Mouse (Mus musculus): Measurements from ENCODE around the gene Cd48. TPM values are rescaled to one million over a fixed set of nuclear protein-coding genes. Genes with fewer than 3 reads are reported as not detected.
"Not testable (repeated sequence)": the region's sequence is repeated elsewhere in the genome, so short reads cannot be mapped to it uniquely, and the experiment has no call there.

Gene Cd48
- 11.5 and 15.9 TPM in 2 replicates for polyA plus RNA-seq (2012; rRNA removed)

DNA sequence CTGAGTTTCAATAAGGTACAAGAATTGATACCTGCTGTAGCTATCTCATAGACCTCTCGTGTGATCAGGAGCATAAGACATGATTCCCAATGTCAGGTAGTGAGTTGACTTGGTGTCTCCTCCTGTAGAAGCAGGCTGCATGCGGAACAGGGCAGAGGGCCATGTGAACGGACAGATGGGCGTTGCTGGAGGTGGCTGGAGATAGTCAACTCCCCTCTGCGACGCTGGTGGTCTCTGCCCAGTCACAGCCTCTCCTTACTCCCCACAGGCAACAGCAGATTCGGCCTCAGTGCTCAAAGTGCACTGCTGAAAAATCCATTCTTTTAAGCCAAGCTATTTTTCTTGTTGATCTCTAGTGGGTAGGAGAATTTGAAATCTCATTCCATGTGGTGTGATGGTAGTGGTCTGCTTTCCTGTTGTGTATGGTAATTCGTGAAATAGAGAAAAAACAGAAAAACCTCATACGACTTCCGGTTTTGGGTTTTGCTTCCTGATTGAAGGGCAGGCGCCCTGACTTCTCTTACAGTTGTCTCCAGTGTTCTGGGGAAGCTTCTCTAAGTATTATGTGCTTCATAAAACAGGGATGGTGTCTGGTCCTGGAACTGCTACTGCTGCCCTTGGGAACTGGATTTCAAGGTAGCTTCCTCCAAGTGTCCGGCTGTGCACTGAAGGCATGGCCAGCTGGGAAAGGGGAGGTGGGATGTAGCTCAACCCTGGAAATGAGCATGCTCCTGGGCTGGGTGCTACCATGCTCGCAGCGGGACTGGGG is at the start of gene Cd48:
Cd48 (plus strand) TSS at position 479 of the 769 bp plus-strand sequence.
- DNase-seq (ENCODE audit: low spot score), result no peak

DNA sequence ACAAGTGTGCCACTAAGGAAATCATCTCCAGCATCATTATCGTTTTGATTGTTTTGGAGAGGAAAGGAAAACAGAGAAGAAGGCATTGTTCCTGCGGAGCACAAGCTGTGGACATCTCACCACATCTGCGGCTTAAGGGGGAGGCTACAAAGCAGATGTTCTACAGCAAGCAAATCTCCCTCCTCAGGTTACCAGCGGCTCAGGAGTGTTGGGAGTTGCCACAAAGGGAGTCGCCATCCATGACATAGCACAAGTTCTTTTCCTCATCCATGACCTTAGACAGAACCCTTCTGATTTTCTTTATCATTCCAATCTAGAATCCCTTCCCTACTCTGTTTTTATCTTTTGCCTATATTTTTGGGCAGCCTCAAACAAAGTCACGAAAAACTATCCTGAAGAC is 46.1 kb upstream of the Cd48 start:
- DNase-seq (ENCODE audit: low spot score), result no peak

DNA sequence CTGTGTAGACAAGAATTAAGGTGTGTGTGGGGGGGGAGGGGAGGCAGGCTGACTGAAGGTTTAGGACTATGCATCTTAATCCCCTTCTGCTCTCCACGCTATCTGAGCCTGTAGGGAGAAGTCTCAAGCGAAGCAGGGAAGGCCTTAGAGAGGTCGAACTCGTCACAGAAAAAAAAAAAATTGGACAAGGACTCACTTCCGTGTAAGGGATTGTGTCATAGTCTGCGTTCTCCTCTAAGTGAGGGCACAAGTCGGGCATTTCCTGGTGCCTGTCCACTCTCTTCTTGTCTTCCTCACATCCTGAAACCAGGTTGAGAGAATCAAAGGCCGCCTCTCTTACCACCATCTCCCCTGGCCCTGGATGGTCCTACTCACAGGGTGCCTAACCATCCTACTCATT is 44.7 kb upstream of the Cd48 start:
- DNase-seq (ENCODE audit: low spot score), result no peak

DNA sequence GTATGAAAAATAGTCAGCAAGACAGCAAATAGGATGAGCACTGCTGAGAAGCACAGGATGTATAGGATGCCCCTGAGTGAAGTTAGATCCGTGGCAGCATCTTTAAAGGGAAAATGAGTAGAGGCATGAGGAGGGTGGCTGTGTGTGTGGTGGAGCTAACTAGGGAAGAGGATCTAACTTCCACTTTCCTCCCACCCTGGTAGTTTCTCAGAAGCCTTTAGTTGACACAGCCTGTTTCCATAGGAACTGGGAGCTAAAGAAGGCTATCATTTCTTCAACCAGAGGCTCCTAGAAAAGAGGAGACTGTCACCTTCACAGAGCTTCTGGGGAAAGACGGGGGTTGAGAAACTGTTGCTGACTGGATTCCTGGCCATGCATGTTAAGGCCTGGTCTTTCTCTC is 43.1 kb upstream of the Cd48 start:
- no peak for DNase-seq (ENCODE audit: low spot score)

DNA sequence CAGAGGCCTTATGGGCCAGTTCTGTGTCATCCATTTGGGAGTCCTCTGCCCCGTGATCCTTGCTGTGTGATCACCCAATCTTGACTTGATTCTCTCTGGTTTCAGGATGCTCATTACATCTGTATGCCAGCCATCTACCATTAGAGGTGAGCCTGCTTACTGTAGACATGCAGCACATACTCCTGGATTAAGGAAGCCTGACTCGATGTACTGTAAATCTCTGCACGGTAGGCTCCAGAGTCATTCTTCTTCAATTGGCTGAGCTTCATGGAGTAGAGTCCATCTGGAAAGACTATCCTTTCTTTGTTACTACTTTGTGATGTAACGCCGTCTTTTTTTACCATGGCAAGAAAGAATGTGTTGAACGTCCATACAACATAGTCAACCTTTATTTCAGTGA is 41.0 kb upstream of the Cd48 start:
- no peak for DNase-seq (ENCODE audit: low spot score)

DNA sequence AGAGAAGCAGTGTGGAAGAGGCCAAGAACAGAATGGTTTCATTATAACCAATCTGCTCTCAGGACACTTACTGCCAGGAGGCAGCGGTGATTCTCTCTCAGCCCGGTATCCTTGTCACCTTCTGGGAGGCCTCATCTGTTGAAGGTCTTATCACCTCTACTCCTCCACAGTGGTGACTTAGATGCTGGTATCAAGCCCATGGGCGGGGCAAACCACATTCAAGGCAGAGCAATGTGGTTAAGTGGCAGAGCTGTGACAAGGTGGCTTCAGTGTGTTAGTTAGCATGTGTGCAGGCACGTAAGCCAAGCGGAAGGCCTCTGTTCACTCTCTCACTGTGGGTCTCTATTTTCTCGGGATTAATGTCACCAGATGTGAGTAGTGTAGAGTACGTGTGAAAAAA is 38.2 kb upstream of the Cd48 start:
- DNase-seq (ENCODE audit: low spot score), result no peak

DNA sequence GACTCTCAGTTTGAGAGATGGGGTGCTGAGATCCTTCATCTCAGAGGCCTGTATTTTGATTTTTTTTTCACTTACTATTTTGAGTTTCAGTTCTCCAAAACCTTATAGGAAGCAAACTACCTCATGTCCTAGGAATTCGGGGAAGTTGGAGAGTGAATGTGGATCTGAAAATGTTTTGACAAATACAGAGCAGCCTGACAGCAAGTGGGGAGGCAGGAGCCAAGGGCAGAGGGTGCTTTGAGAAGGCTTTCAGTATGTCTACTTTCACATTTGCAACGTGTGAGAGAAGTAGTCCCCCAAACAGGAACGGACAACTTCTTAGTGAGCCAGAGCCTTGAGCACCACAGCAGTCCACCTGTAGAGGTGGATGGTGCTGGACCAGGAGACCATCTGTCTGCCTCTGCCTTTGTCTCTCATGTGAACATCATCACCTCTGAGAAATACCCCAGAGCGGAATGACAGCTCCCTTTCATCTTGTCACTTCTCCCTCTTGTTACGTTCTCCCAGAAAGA is 35.3 kb upstream of the Cd48 start:
- DNase-seq (ENCODE audit: low spot score), result no peak

DNA sequence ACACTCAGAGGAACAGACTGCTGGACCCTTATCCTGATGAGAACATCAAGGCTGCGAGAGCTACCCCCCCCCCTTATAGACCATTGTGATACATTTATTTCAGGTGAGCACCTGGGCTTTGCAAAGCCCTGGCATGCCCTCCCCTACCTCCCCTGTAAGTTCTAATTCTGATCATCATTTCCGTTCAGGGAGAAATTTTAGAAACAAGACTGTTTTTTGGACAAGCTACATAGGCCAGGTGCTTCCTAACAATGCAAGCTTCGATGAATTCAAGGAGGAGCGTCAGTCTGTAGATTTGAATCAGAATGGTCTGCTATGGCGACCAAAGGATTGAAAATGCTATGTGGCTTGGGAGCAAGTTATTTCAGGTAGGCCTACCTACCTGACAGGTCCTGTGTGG is 34.1 kb upstream of the Cd48 start:
- no peak for DNase-seq (ENCODE audit: low spot score)

DNA sequence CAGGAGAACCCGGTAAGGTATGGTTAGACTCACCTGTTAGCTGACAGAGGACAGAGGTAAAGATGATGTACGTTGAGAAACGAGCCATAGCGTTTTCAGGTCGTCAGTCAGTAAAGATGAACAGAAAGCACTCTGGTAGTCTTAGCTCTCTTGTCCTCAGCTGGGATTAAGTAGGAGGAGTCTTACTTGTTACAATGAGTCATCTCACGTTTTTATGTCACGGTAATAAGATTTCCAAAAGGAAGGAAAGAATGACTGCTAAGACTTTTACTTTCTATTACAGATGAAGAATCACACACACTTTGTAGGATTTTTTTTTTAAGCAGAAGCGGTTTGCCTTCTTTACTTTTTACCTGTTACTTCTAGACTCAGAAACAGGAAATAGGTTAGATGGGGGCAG is 33.0 kb upstream of the Cd48 start:
- no peak for DNase-seq (ENCODE audit: low spot score)

DNA sequence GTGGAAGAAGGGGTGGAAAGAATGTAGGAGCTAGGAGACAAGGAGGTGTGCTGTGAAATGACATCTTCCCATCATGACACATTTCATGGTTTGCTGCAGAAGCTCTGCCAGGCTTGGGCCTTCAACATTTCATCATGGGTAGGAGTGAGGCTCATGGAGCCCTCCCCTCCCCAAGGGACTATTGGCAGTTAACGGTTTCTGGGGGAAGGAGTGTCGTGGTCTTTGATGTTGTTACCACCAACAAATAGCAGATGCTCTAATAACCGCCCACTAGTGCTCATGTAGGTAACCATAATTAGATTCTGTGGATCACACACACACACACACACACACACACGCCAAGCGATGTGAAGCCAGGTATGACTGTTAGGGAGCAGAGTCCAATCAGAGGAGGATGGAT is 29.1 kb upstream of the Cd48 start, which contains the start of gene Slamf7:
Slamf7 (minus strand) TSS at position 302 of the 400 bp plus-strand sequence.
- DNase-seq (ENCODE audit: low spot score), result no peak

DNA sequence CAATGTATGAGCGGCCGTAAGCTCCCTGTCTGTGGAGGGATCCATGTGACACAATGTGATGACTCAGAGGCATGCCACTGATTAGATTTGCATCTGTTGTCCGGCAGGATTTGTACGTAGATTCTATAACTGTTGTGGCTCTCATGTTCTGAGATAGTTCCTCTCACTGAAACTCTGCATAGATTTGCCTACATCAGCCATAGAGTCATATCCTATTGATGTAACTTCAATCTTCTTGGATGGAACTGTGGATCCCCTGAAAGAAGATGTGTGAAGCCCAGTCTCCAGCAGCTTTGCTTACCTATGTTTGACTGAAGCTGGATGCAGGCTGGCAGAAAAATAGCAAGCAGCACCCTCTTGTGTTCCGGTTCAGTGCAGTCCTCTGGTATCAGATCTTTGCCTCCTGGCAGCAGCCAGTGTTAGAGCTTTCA is 23.2 kb upstream of the Cd48 start:
- no peak for DNase-seq (ENCODE audit: low spot score)

DNA sequence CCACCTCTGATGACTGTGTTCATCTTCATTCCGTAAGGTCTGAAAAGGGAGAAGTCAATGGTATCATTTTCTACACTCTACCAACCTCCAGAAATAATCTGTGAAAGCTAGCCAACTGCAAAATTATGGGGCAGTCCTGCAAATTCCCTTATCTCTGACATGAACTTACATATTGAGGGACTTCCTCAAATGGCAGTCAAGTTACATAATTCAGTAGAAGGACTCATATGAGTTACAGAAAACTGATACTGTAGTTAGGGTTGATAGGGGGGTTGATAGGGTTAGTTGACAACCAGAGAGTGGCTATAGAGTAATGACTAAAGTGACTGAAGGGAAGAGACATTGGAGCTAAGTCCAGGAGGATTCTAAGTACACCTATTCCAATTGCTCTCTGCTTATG is 21.4 kb upstream of the Cd48 start:
- DNase-seq (ENCODE audit: low spot score), result no peak

DNA sequence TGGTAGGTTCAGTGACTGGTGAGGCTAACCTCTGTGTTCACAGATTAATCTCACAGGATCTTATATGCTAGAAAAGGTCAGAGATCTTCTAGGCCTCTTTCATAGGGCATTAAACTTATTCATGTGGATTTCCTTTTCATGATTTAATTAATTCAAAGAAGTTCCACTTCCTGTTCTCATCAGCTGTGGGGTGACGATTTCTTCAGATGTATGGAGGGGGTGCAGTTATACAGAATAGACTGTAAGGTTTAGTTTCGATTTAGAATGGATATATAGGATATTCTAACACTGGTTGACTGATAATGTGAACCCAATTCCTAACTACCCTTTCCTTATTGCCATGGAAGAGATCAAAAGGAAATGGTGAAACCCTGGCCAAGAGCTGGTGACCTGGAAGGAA is 20.3 kb upstream of the Cd48 start:
- no peak for DNase-seq (ENCODE audit: low spot score)

DNA sequence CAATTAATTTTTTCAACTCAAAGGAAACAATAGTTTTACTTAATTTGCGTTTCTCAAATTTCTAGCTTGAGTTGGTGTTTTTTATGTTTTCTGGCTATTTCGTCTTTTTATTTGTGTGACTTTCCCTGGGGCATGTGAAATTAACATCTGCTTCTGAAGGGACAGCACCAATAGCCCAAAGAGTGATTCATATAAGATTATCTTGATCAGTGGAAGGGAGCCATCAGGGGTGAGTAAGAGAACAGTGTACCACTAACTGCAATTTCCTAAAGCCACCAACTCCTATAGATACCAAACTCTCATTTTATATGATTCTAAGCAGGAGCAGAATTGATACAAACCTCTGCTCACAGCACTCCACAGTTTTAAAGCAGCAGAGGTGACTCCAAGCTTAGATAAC is 18.1 kb upstream of the Cd48 start:
- DNase-seq (ENCODE audit: low spot score), result no peak

DNA sequence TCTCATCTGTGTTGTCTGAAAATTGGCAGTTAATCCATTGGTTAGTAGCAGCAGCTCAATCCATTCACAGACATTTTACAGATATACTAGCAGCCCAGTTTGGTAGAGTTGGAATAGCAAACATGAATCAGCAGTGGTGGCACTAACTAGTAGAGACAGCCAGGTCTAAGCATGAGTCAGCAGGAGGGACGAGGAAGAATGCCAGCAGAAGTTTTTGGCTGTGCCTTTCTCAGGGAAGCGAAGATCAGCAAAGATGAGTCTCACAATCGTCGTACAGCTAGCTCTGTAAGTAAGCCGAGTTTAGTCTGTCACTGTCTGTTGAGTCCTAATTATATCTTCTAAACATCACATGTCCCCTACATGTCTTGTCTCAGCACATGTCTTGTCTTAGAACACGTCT is 15.5 kb upstream of the Cd48 start:
- DNase-seq (ENCODE audit: low spot score), result no peak

DNA sequence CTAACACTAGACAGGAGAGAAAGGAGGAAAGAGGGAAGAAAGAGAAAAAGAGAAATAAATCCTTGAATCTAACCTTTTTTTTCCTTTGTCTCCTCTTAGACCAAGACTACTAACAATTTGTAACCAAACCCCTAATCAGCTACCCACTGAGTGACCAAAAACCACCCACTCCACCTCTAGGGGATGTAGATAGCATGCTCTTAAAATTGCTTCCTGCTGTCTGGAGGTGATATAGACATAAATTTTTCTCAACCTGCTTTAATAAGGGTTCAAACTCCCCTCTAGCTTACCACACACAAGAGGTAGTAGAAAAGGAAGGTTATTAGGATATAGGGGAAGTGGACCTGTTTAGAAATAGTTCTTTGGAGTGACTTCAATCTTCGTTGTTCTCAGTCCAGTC is 14.6 kb upstream of the Cd48 start:
- no peak for DNase-seq (ENCODE audit: low spot score)

DNA sequence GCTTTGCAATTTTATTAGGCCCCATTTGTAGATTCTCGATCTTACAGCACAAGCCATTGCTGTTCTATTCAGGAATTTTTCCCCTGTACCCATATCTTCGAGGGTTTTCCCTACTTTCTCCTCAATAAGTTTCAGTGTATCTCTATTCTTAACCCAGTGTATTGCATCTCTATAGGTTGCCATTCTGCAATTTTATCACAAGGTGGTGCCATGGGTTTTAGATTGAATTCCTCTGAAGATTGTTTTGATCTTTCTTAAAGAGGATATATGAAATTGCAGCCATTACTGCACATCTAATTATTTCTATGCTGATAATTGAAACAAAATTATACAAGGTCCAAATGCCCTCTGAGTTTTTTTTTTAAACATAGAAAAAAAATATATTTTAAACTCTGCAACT is 9.4 kb upstream of the Cd48 start:
- not testable (repeated sequence) for DNase-seq (ENCODE audit: low spot score)

DNA sequence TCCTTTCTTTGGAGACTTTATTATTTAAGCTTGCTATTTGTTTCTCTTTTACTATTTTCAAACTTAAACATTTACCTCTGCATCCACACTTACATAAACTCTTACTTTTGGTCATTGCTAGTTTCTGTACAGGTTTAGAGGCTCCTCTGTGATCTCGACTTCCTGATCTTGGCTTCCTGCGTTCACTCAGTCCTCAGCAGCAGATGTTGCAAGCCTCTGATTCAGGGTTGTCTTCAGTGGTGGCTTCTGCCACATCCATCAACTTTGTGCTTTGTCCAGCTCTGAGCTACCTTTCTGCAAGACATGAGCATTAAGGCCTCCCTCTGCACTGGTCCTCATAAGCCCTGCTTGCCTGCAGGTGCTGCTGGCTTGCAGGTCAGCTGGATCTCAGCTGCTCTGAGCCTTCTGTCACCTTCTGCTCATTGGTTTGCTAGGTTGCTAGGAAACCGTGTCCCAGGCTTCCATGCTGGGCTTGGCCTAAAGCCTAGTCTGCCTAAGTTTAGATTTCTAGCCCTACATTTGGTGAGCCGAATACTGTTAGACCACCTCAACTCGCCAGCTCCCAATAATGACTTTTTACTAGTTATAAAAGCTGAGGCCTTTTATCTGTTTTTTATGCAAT is 8.8 kb upstream of the Cd48 start:
- DNase-seq (ENCODE audit: low spot score), result no peak

DNA sequence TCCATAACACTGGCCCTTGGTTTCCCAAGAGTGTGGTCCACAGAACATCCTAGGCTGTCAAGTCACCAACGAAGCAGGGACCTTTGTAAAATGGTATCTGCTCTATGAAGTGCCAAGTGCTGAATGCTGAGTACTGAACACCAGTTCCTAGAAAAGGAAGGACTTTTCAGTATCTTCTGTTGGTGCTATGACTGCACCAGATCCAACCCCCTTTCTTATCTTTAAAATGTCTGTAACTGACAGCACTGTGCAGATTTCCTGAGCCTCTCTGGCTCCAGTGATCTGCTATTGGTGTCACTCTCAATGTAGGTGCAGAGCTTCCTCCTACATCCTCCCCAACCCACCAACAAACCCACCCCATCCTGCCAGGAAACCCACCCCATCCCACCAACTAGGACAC is 7.3 kb upstream of the Cd48 start:
- DNase-seq (ENCODE audit: low spot score), result no peak

DNA sequence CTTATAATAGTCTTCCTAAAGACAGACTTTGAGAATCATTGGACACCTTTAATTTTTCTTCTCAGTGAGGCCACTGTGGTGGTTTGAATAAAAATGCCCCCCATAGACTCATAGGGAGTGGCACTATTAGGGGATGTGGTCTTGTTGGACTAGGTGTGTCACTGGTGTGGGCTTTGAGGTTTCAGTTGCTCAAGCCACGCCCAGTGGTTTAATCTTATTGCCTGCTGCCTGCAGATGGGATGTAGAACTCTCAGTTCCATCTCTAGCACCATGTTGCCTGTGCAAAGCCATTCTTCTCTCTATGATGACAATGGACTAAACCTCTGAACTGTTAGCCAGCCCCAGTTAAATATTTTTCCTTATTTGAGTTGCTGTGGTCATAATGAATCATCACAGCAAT is 4.1 kb upstream of the Cd48 start:
- no peak for DNase-seq (ENCODE audit: low spot score)

DNA sequence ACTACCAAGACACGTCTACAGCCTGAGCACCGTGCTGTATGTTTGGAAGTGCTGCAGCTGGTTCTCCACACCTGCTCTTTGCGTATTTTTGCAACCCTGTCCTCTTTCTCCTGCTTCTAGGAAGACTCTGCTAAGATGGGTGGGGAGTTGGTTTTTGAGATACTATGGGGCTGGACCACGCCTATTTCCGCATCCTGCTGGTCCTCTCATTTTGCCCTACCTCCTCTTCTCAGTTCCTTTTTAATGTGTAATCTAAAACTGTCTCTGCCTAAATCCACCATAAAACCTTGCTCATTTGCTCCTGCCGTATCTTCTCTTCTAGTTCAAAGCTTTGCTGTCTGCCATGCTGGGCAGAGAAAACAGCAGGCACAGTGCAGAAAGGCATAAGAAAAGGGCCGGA is 800 bp upstream of the Cd48 start:
- no peak for DNase-seq (ENCODE audit: low spot score)

DNA sequence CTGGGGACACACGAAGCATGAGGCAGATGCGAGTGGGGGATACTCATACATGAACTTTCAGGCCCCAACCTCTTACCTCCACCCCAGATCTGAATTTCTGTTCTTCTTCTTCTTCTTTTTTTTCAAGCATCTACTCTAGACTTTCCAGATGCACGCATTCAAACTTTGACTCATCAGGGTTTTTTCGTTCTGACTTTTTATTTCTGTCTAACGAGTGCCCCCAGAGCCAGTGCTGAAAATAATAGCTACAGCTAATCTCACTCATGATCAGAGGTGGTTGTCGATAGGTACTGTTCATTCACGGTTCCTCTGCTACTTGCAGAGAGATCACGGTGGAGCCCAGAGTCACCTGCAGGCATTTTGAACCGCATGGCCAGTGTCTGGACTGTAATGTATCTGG is 3.1 kb downstream of the Cd48 start:
- DNase-seq (ENCODE audit: low spot score), result no peak

DNA sequence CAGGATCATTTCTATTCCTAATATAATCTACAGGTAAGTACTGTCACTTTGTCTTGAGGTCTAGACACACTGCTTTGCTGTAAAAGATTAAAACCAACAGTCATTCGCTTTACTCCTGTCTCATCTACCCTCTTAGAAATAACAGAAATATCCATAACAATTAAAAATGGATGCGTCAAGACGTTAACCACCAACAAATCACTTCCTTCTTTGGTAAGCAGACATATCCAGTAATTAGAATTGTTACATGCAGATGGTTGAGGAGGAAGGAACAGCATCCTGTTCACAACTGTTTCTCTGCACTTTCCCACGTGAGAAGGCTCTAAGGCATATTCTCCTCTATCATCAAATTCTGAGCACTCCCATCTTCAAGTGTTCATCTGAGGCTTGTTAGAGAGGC is 5.5 kb downstream of the Cd48 start:
- no peak for DNase-seq (ENCODE audit: low spot score)

DNA sequence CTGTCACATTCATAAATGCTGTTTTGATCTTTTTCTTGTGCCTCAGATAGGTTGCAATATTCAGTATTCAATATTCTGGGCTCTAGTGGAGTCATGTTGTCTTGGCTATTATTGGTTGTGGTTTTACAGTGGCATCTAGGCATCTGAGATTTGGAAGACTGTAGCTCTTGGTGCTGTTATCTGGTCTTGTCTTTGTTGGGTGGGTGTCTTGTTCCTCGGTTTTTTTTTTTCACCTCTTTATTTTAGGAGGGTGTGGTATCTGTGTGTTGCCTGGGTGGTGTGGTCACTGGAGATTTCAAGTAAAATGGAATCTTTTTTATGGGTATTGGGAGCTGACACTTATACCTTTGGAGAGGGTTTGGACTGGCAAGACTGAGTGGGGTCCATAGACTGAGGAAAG is 12.1 kb downstream of the Cd48 start:
- DNase-seq (ENCODE audit: low spot score), result no peak

Measured in urinary bladder, adult 2 months (tissue).